Mouse (Mus musculus) mature B cell (primary cell): Measurements from ENCODE around the gene Sde2.

Experiments used
- in situ Hi-C: fragments of 300-500 bp; cut with MboI; formaldehyde crosslinking; loops from 2 replicates; pipeline ENCODE4 v1.14.3; 2019

Gene Sde2

DNA sequence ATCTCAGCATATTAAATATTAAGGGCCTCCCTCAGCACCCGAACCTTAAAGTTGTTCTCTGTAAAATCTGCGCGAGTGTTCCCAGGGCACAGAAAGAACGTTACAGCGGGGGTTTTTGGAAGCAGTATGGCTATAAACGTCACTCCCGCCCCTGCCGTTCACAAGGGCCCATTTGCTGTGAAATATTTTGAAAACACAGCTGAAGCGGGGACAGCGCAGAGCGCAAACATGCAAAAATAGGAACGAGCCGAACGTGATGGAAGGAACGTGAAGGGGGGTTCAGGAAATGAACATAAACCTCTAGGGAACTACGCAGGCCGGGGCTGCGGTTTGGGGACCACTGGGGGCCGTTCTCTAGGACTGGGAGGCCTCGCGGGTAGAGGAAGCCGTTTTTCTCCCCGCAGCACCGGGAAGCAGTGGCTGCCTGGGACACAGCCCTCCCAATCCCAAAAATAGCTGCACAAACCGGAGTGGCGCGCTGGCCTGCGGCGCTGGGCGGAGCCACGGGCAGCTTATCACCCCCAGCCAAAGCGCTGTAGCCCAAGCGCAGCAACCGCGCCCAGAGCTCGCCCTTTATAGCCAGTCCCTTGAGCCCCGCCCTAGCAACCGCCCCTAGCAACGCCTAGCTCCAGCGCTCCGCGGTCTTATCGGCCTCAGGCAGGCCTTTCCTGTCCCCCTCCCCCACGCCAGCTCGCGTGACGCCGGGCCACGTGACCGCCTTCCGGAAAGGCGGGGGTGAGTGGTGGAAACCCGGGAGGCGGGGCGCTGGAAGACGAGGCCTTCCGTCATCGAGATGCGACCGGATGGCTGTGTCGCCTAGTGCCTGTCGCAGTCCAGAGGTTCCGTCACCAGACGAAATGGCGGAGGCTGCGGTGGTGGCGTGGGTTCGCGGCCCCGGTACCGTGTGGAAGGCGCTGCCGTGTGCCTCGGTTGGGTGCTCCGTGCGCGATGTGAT, at the start of gene Sde2:
TSS of gene Sde2 (plus strand) at position 812 of the 955 bp plus-strand sequence.
- in situ Hi-C loops: no loop called here

DNA sequence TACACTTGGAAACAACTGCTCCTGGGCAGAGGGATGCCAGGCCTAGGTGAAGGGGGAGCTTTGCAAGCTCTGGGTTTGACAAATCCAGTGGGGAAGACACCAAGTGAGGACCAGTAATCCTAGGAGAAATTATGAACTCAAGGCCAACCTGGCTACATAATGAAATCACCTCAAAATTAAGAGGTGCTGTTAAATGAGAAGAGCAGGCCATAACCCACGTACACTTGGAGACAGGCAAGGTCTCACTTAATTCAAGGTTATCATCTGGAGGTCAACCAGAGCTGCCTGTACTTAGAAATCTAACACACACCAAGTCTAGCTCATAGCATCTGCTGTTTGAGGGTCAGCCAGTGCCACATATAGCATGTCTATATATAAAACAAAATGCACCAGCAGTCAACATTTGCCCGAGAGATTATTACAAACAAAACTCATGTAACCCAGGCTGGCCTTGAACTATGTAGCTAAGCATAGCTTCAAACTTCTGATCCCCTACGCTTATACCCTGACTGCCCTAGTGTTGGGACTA, 49.4 kb upstream of the Sde2 start:
- in situ Hi-C loops: no loop called here

DNA sequence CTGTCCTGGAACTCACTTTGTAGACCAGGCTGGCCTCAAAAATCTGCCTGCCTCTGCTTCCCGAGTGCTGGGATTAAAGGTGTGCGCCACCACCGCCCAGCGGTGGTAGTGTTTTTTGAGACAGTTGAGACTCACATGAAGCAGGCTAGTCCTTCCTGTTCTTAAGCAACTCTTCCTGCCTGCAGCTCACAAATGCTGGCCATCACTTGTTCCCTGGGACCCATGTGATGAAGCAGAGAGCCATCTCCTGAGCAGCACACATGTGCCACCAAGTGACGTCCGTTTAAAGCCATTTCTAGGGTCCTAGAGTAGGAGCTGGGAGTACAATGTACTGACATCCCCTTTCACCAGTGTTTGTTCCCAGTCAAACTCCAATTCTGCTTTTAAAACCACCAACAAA, 47.0 kb upstream of the Sde2 start:
- in situ Hi-C loops: no loop called here

DNA sequence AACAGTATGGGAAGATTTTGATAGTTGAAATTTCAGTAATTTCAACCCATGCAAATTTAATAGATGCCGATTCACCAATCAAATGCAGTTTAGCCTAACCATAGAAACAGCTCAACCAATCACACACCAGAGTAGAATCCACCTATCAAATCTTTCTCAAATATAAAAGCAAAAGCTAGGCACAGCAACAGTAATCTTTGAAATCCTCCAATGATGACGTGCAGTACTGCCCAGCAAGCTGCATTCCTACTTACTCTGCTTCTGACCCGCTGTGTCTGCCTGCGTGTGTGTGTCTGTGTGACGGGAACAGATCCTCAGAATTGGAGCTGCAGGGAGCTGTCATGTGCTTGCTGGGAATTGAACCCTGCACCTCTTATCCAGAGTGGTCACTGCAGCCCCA, 42.1 kb upstream of the Sde2 start:
- in situ Hi-C loops: no loop called here

DNA sequence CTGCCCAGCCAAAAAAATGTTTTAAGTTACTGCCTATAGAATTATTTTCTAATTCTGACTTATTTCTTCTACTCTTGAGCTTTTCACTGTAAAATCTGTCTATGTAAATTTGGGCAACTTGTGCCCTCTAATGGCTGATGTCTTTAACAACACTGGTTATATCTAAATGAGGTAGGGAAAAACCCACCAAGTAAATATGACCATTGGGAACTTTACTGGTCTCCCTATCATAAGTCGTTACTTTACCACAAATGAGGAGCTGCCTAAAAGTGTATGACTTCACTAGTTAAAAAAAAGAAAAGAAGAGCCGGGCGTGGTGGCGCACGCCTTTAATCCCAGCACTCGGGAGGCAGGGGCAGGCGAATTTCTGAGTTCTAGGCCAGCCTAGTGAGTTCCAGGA, 40.0 kb upstream of the Sde2 start:
- in situ Hi-C loops: no loop called here

DNA sequence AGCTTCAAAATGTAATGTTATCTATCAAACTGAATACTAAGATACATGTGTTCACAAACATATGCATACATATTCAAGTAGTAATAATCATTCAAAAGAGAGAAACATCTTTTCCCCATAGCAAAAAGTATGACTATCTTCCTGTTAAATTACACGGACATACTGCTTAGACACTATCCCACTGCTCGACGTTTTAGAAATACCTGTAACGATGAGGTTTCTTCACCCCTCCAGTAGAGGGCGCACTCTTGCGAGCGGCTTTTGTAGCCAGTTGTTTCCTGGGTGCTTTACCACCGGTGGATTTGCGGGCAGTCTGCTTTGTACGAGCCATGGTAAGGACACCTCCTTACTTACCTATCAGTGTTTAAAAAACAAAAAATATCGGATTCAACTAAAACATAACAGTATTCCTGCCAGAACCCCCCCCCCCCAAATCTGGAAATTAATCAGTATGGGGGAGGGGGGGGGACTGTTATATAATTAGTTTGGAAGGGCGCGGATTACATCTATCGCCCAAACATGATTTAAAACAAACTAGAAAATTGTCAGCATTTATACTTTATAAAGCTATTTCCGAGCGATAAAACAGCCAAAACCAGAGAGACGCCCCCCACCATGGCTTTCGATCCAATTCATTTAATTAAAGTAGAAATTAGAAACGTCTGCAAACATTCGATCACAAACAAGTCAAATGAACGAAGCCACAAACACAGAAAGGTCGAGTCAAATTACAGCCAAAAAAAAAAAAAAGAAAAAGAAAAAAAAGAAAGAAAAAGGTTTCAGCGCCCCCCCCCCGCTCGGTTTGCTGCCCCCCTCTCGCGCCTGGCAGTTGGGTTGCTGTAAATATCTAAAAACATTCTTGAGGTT, 39.1 kb upstream of the Sde2 start:
- in situ Hi-C loops: no loop called here

DNA sequence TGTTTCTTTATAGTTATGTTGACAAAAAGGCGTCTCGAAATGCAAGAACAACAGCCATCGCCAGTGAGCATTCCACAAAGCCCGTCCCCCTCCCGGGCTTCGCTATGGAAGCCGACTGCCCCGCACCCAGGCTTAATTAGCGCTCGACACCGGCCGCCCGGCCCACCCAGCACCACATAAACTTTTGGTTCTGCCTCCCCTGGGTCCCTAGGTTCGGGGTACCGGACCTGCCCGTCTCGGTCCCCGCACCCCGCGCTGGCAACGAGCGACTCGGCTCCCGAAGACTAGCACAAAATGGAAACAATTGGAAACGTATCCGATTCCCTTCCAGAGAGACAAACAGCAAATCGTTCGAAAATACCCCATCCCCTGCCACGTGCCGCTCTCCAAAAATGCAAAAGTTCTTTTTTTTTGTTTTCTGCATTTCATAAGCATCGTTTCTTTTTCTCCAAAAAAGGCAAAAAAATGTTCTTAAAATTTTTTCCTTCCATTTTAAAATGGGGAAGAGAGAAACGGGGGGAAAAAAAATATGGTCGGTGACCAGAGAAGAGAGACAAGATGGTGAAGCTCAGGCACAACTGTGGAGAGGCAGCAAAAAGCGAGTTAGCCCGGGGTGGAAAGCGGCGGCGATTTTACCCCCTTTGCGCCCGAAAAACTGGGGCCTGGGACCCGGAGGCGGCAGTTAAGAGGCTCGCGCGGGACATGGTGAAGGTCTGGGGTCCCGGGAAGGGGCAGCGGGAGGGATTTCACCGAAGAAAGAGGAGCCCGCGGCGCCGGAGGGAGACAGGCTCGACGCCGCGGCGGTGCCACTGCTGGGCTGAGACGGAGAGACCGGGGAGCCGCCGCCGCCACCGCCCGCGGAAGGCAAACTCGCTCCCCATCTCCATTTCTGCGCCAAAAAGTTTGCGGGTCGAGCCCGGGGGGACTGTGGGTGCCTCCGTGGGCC, 38.2 kb upstream of the Sde2 start:
- in situ Hi-C loops: no loop called here

DNA sequence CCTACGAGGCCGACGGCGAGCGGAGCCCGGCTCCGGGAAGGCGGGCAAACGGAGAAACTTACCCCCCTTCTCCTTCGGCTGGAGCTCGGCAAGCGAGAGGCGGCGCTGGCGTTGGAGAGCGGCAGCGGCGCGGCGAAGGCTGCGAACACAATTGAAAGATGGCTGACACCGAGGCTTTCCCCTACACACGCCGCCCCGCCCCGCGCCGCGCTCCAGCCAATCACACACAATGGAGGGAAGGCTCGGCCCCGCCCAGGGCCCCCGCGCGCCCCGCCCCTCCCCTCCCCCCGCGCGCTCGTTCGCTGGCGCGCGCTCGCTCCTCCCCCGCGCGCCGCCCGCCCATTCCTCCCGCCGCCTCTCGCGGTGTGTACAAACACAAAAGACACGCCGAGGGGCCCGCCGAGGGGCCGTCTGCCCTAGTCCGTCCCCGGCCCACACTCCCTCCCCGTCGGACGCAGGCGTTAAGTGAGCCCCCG, 37.5 kb upstream of the Sde2 start:
- in situ Hi-C loops: no loop called here

DNA sequence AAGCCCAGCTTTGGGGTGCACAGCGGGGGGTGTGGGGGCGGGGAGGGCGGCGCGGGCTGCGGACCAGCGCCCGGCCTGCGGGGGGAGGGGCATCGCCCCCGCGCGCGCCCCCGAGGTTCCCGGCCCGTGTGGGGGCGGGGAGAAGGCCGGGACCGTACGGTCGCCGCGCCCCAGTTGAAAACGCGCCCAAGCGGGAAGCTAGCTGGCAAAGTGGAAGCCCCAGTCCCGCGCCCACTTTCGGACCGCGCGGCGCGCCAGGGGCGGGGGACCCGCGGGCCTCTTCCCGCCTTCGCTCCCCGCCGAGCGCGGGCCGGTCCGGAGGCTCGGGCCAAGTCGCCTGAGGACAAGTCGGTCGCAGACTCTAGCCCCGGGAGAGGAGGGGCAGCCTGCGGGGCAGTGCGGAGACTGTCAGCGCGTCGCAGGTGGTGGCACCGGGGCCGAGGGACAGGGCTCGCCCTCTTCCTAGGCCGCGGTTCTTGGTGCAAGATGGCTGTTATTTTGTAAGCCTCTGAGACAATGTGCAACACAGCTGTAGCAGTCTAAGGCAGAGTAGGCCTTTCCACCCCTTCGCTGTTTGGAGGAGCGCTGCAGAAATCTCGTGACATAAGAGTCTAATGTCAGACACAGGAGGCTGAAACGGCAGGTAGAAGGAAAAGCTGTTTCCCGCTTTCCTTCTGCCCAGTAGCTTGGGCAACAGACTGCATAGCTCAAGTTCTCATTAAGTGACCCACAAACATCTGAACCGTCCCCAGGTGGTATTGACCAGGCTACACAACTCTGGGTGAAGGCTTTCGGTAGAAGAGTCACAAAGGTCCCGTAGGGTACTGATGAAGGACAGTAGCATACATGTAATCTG, 36.8 kb upstream of the Sde2 start, which contains the start of gene H3f3a:
TSS of gene H3f3a (minus strand) at position 59 of the 856 bp plus-strand sequence.
- in situ Hi-C loops: no loop called here

DNA sequence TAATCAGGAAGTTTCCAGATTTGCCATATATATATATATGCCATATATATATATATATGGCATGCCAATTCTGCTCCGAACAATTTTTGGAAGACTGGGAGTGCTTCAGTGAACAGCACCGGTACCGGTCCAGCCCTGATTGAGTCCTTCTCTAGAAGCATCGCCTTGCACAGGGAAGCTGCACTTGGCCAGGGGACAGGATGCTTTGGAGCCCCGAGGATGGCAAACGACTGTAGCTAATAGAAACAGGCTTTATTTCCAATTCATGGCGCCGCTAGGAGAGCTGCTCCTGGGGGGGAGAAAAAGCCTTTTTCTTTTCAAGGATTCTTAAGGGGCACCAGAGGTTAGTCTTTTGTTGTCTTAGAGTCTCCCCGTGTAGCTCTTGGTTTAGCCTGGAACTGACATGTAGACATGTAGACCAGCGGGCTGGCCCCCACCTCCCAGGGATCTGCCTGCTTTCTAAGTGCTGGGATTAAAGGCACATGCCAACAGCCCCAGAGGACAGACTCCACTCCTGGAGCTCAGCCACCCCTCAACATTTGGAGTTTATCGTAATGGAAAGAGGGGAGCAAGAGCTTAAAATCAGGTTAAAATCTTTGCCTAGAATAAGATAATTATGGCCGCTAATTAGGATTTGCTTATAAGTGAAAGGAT, 35.4 kb upstream of the Sde2 start:
- in situ Hi-C loops: no loop called here

DNA sequence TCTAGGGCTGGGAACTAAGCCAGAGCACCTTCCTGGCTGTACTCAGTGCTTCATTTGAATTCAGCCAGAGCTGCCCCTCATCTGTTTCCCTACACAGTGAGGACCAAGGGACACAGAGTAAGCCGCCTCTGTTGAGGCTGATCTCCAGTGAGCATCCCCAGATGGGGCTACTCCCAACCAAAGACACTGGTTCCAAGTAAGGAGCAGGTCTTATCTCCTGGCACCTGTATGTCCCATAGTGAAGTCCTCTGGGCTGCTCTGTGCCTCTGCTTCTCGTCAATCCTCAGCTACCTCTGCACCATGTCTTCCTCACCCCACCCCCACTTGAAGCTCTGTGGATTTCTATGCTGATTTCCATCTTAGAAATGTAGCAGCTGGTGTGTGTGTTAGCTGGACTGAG, 32.9 kb upstream of the Sde2 start:
- in situ Hi-C loops: no loop called here

DNA sequence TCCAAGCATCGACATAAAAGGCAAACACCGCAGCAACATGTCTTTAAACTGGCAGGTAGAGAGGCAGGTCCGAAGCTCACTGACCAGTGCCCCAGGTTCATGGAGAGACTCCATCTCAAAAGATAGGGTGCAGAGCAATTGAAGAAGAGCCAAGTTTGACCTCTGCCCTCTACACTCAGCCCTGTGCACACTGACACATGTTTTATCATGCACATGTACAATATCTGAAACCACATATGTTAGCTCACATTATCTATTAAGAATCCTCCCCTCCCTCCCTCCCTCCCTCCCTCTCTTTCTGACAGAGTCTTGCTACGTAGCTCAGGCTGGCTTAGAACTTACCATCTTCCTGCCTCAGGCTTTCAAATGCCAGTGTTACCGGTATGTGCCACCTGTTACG, 29.8 kb upstream of the Sde2 start:
- in situ Hi-C loops: no loop called here

DNA sequence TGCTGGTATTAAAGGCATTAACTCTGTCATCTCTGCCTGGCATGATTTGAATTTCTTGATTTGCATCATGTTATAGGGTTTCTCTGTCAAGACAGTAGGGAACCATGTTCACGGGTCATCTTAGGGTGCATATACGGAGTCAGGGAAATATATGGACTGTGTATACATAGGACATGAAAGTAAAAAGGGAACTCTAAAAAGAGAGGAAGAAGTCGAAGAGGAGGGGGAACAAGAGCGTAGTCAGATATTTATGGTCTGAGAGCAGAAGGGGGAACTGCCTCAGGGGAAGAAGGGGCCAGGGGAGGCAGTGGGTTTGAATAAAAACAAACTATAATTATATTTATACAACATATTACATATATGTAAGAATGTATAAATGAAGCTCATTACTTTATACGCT, 28.7 kb upstream of the Sde2 start:
- in situ Hi-C loops: no loop called here

DNA sequence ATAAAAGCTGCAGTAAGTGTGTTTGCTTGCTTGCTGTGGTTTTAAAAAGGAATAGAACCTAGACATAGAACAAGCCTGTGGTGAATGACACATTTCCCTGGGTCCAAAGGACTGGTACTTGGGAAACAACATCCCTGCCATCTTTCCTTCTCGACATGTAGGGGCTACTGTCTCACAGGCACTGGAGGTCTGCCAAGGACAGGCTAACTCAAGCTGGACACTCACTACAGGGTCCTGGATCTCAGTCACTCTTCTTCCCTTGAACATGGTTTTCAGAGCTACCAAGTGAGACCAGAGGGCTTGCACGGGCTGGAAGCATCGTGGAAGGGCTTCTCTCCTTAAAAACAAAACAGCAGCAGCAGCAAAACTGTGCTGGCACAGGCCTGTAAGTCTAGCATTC, 27.2 kb upstream of the Sde2 start:
- in situ Hi-C loops: no loop called here

DNA sequence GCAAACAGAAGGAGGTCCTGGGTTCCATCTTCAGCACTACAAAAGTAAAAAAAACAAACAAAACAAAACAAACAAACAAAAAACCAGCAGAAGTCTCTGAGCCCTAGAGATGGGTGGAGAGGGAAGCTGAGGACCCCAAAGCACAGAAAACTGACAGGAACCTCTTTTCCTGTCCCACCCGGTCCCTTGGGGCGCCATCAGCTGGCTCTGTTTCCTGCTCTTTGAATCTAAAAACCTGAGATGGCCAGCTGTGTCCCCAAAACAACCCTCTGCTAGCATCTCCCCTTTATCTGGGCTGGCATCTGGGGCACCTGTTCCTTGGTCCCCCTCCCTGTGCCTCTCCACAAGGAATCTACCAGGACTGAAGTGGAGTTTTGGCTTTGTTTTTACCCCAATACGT, 26.2 kb upstream of the Sde2 start:
- in situ Hi-C loops: no loop called here

DNA sequence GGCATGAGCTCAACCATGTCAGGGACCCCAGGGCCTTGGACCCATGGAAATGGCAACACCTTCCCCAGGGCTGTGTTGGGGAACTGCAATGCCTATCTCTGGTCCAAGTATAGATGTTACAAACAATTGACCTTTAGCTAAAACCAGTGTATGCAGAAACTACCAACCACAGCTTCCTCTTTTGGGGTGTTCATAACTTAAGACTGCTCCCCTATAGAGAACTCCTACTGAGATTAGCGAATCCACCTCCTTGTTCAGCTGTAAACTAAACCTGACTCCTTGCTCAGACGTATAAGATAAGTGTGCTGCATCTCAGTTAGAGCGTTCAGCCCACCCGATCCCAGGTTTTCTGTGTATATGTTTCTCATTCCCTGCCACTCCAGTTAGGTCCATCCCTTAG, 24.3 kb upstream of the Sde2 start:
- in situ Hi-C loops: no loop called here

DNA sequence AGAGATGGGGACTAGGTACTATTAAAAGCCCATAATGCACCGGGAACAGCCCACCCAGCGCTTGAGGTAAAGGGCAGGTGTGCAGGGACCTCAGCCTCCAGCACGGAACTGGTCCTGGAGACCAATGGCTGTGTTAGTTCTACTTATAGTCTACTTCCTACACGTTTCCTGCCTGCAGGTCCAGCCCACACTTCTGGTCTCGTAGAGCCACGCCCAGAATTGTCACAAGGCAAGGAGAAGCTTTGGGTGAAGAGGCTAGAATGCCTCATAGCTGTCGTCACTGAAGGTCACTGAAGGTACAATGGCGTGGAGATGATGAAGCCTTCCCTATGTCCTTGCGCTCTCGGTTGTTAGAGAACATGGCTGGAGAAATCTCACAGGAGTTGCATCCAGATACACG, 21.2 kb upstream of the Sde2 start:
- in situ Hi-C loops: no loop called here

DNA sequence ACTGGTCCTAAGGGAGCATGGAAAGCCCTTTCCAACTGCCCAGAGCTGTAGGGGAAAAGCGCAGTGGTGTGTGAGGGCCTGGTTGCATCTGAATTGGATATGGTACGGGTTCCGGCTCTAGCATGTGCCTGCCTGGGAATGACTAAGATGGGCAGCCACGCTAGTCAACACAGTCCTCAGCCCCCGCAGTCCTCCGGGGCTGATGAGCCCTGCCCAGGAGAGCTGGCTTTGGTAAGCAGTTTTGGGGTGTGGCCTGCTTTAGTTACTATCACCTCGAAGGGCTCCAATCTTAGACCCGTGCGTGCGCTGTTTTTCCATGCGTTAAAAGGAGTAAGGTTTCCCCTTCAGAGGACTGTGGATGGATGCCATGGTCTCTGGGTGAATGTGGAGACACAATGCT, 20.8 kb upstream of the Sde2 start:
- in situ Hi-C loops: no loop called here

DNA sequence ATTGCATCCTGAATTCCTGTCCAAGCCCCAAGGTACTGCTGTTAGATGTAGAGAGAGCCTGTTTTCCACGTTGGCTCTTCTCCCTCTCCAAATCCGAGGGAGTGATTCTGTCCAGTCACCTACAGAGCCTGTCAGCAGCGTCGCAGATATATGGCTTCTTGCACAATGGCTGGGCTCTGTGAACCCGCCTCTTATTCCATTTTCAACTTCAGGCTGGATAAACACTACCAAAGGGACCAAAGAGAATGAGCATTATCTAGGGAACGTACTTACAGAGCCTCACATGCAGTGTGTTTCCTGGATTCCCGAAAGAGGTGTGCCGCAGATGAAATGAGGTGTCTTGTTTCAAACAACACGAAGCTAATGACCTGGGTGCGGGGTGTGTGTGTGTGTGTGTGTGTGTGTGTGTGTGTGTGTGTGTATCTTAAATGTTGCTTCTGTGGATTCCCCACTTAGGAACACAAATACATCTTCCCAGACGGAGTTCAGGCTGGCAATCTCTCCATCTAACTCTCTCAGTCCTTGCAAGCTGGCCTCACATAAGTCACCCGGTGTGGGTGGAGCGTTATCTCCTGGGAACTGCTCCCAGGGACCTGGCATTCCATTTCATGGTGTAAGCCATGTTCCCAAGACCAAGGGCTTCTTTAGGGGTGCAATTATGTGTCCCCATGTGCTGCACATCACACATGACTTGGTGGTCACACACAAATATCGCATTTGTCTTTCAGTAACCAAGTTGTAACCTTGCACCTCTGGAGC, 20.2 kb upstream of the Sde2 start:
- in situ Hi-C loops: no loop called here
